Mouse (Mus musculus) liver, embryonic 11.5 days (tissue): ENCODE data around the gene Ankrd13b. TPM values are rescaled to one million over a fixed set of nuclear protein-coding genes. Genes with fewer than 3 reads are reported as not detected.

Experiments
- ATAC-seq: fragments of 200-750 bp; cut with Nextera tagmentation; replicated peaks from 2 replicates; pipeline ENCODE4 v1.8.0; 2017; ENCODE audit warnings: moderate number of reproducible peaks, mild to moderate bottlenecking, moderate TSS enrichment, moderate library complexity; ENCODE audit not compliant: low FRiP score
- DNase-seq: peaks from one replicate; pipeline ENCODE4 v3.0.0-alpha.2; 2017; ENCODE audit warnings: low spot score
- H3K27ac ChIP-seq: fragments of 300-500 bp; sonication (generic); 2 replicates; pipeline ENCODE4 v1.5.1; 2014; ENCODE audit warnings: mild to moderate bottlenecking, low read depth, low read length, control low read depth
- H3K27me3 ChIP-seq: fragments of 300-500 bp; sonication (generic); replicated peaks from 2 replicates; pipeline ENCODE4 v1.6.1; 2014; ENCODE audit warnings: low read length, mixed read lengths; ENCODE audit not compliant: control insufficient read depth, insufficient read depth
- H3K36me3 ChIP-seq: fragments of 300-500 bp; sonication (generic); 2 replicates; pipeline ENCODE4 v1.6.1; 2014; ENCODE audit warnings: mild to moderate bottlenecking, low read length, moderate library complexity, mixed read lengths; ENCODE audit not compliant: control insufficient read depth, insufficient read depth
- H3K4me1 ChIP-seq: fragments of 300-500 bp; sonication (generic); replicated peaks from 2 replicates; pipeline ENCODE4 v1.6.1; 2014; ENCODE audit warnings: low read length, mixed read lengths; ENCODE audit not compliant: control insufficient read depth, insufficient read depth
- H3K4me2 ChIP-seq: fragments of 300-500 bp; sonication (generic); 2 replicates; pipeline ENCODE4 v1.6.1; 2014; ENCODE audit warnings: mild to moderate bottlenecking, control low read depth, moderate library complexity
- H3K4me3 ChIP-seq: fragments of 300-500 bp; sonication (generic); 2 replicates; pipeline ENCODE4 v1.5.1; 2014; ENCODE audit warnings: low read depth, low read length, control low read depth
- H3K9ac ChIP-seq: fragments of 300-500 bp; sonication (generic); 2 replicates; pipeline ENCODE4 v1.6.1; 2014; ENCODE audit warnings: low read depth, low read length, control low read depth
- H3K9me3 ChIP-seq: fragments of 300-500 bp; sonication (generic); 2 replicates; pipeline ENCODE4 v1.6.1; 2016; ENCODE audit warnings: low read length, inconsistent platforms, mixed read lengths; ENCODE audit not compliant: control insufficient read depth
- WGBS: fragments of 180-500 bp; shearing (Covaris S2); extraction: QIAGEN DNeasy Blood & Tissue Kit; methylation state at CpG from one replicate; pipeline ENCODE4 v1.1.7; 2014; 5-methylcytosine and 5-hydroxymethylcytosine counted together
- polyA plus RNA-seq: library from polyadenylated mRNA; unstranded; fragments of >200 nt; fragmentation: Nextera tagmentation; extraction: Ambion mirVana; gene quantifications from 2 replicates; pipeline ENCODE4 v1.2.1, GENCODE M21; 2014

Ankrd13b gene
- polyA plus RNA-seq, 1 experiment from 2014 or later = 5.6 TPM

GRCm38 (mm10) chr11:77518051-77518798, 28.7 kb upstream of the Ankrd13b start:
- ATAC-seq = no peak
- WGBS = 73% methylated on average over 27 of the region's 27 CpGs
- peaks cover 24% of the 10 kb centered on the region for H3K27me3 ChIP-seq
- no peak for DNase-seq
- no peak overlapping the region for H3K4me2 ChIP-seq
- H3K4me3 ChIP-seq = no peak overlapping the region
- no peak overlapping the region for H3K9ac ChIP-seq
- H3K27ac ChIP-seq = no peak overlapping the region
- no peaks in the 10 kb centered on the region for H3K9me3 ChIP-seq
- H3K36me3 ChIP-seq = no peaks in the 10 kb centered on the region
- H3K4me1 ChIP-seq = peaks cover 27% of the 10 kb centered on the region

DNA sequence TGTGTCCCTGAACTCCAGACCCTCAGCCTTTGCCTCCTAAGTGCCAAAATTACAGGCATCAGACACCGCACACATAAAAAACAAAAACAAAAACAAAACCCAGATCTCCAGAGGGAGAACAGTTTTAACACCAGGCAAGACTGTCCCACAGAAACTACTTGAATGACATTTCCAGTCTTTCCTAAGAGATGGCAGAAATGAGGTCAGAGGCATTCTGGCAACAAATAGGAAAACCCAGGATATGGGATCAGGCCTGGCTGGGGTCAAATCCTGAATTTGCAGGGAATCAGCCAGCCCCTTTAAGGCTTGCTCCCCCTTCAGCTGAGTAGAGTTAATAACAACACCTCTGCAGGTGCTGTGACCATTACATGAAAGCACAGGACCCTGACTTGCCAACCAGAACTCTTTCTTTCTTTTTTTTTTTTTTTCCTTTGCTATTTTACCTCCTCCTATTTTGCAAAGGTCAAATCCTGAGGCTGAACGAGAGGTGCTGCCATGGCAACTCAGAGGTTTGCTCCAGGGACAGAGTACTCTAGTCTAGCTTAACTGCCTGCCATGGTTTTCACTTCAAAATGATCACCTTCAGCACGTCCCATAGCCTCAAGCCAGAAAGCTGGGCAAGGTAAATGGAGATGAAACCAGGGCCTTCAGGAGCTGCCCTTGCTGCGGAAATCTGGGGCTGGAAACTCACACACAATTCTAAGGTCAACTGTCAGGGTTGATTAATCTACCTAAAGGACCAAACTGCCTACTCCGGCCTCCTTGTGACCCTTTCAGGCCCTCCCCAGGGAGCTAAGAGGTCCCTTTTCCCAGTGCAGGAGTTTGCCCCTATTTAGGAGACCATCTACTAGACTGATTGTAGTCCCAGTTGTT, 27.3 kb upstream of the Ankrd13b start:
- Histone ChIP-seq H3K9me3 (no peaks in the 10 kb centered on the region), H3K27ac (no peak overlapping the region), H3K9ac (no peak overlapping the region), H3K4me2 (peak overlapping the region; percentile 29), H3K4me3 (no peak overlapping the region), H3K36me3 (no peaks in the 10 kb centered on the region), H3K4me1 (peaks cover 32% of the 10 kb centered on the region), H3K27me3 (peaks cover 24% of the 10 kb centered on the region)
- WGBS = 68% methylated on average over 5 of the region's 5 CpGs
- DNase-seq (no peak), ATAC-seq (no peak)

- no peaks in the 10 kb centered on the region for H3K36me3 ChIP-seq
- WGBS = 11% methylated on average over 39 of the region's 39 CpGs
- no peak for DNase-seq
- peak within 1 kb of the TSS; percentile 25; the same call in 1 of the 2 replicates for H3K27ac ChIP-seq
- H3K4me2 ChIP-seq = peak within 1 kb of the TSS; percentile 99
- no peaks in the 10 kb centered on the region for H3K9me3 ChIP-seq
- no peak for ATAC-seq
- H3K27me3 ChIP-seq = peaks cover 24% of the 10 kb centered on the region
- peak within 1 kb of the TSS; percentile 57 for H3K4me3 ChIP-seq
- peak within 1 kb of the TSS; percentile 74 for H3K9ac ChIP-seq
- H3K4me1 ChIP-seq = peaks cover 32% of the 10 kb centered on the region
Measured at GRCm38 (mm10) chr11:77515637-77516552, 26.4 kb upstream of the Ankrd13b start, which contains the start of gene Trp53i13. Gene Trp53i13 (minus strand): TSS chr11:77515980.

DNA sequence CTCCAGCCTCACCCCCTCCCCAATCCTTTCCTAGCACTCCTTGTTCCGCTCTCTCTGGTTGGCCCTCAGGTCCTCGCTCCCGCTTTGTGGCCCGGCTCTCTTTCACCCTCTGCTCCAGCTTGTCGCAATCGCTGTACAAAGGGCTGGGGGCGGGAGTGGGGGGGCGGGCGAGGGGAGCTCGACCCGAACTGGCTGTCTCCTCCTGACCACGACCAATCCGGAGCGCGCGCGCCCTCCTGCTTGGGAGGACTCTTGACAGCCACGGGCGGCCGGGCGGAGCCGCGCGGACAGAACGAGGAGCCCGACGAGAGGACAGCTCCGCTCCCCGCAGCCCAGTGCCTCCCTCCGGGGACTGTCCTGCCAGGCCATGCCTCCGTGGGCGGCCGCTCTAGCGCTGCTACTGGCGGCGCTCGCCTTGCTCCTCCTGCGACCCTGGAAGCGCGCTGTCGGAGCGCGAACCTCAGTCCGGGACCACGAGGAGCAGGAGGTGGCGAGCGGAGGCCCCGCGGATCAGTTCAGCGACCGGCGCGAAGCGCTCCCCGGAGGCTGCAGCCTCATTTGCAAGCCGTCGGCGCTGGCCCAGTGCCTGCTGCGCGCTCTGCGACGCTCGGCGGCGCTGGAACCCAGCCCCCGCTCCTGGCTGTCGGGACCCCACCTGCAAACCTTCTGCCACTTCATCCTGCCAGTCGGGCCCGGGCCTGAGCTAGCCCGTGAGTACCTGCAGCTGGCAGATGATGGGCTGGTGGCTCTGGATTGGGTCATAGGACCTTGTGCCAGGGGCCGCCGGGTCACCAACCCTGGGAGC, 25.6 kb upstream of the Ankrd13b start, which contains the start of gene Abhd15:
Abhd15 (plus strand) TSS at position 290 of the 805 bp plus-strand sequence.
- H3K9ac ChIP-seq = peak within 1 kb of the TSS; percentile 74
- peaks cover 32% of the 10 kb centered on the region for H3K4me1 ChIP-seq
- peak within 1 kb of the TSS; percentile 44 for H3K27ac ChIP-seq
- H3K27me3 ChIP-seq = peaks cover 24% of the 10 kb centered on the region
- ATAC-seq (peak; percentile 42), DNase-seq (peak; percentile 84)
- peak within 1 kb of the TSS; percentile 99 for H3K4me2 ChIP-seq
- WGBS = under 1% methylated on average over 72 of the region's 72 CpGs
- no peaks in the 10 kb centered on the region for H3K9me3 ChIP-seq
- no peaks in the 10 kb centered on the region for H3K36me3 ChIP-seq
- H3K4me3 ChIP-seq = peak within 1 kb of the TSS; percentile 57

- Histone ChIP-seq H3K4me2 (peak overlapping the region; percentile 99), H3K27ac (peak overlapping the region; percentile 44), H3K36me3 (no peaks in the 10 kb centered on the region), H3K4me1 (peaks cover 32% of the 10 kb centered on the region), H3K27me3 (peaks cover 24% of the 10 kb centered on the region), H3K9ac (peak overlapping the region; percentile 74), H3K9me3 (no peaks in the 10 kb centered on the region), H3K4me3 (peak overlapping the region; percentile 57)
- ATAC-seq (peak; percentile 55), DNase-seq (peak; percentile 76)
- 4% methylated on average over 19 of the region's 19 CpGs for WGBS
Measured at GRCm38 (mm10) chr11:77514281-77514831, 24.9 kb upstream of the Ankrd13b start.

DNA sequence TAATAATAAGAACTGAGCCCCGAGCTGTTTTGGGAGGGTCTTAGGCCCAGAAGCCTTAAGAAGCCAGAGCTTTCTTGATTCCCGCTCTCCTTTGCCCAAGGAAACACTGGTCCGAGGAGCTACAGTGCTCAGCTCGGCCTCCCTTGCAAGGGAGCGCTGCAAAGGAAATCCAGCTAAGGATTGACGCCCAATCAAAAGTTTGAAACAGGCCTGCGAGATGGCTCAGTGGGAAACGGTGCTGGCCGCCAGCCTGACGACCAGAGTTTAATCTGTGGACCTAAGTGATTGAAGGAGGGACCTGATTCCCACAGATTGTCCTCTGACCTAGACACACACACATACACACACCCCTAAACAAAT, 24.3 kb upstream of the Ankrd13b start:
- peak overlapping the region; percentile 99 for H3K4me2 ChIP-seq
- peak overlapping the region; percentile 57 for H3K4me3 ChIP-seq
- peaks cover 32% of the 10 kb centered on the region for H3K4me1 ChIP-seq
- no peaks in the 10 kb centered on the region for H3K9me3 ChIP-seq
- peaks cover 24% of the 10 kb centered on the region for H3K27me3 ChIP-seq
- peak overlapping the region; percentile 48; the same call in 1 of the 2 replicates for H3K27ac ChIP-seq
- DNase-seq (no peak), ATAC-seq (no peak)
- no peaks in the 10 kb centered on the region for H3K36me3 ChIP-seq
- peak overlapping the region; percentile 74 for H3K9ac ChIP-seq
- 8% methylated on average over 10 of the region's 10 CpGs for WGBS

GRCm38 (mm10) chr11:77512891-77513810, 23.7 kb upstream of the Ankrd13b start:
- peak; percentile 78 for ATAC-seq
- under 1% methylated on average over 76 of the region's 84 CpGs for WGBS
- DNase-seq = peak; percentile 96
- Histone ChIP-seq H3K36me3 (no peaks in the 10 kb centered on the region), H3K9me3 (no peaks in the 10 kb centered on the region), H3K4me3 (peak overlapping the region; percentile 57), H3K27me3 (peaks cover 24% of the 10 kb centered on the region), H3K9ac (peak overlapping the region; percentile 74), H3K27ac (peak overlapping the region; percentile 60; the same call in 1 of the 2 replicates), H3K4me2 (peak overlapping the region; percentile 99), H3K4me1 (peaks cover 37% of the 10 kb centered on the region)
